ENCODE assay signal across 14 mouse cellular contexts in genomic region chr14:25243289-25243688, GRCm38 (mm10).
DNase-seq lines count a peak whose midpoint lies in the region; ATAC-seq lines count a peak whose summit lies in the region.
"Had no signal": no experiment of that assay in that cellular context is flagged by ENCODE, and none has a peak within 500 bp of the region (broad histone marks: within the 10 kb centered on the region; RNA-seq: fewer than 3 reads in every experiment).

No protein-coding gene starts in this region.

- no peak overlapping the region for H3K4me3 ChIP-seq in hindbrain, embryonic 13.5 days
- no peak overlapping the region for H3K4me3 ChIP-seq in hindbrain, embryonic 11.5 days (ENCODE audit: low read depth, low read length)
- no peak overlapping the region for H3K4me3 ChIP-seq in limb, embryonic 10.5 days
- H3K4me3 ChIP-seq in stomach, embryonic 15.5 days (replicated peaks), result no peak overlapping the region
- H3K4me3 ChIP-seq: layer of hippocampus, adult 2 months had no signal

- 29% methylated on average over 4 of the region's 4 CpGs for WGBS in hindbrain, embryonic 13.5 days
- 52% methylated on average over 4 of the region's 4 CpGs for WGBS in hindbrain, embryonic 11.5 days
- WGBS in limb, embryonic 10.5 days, result 46% methylated on average over 4 of the region's 4 CpGs
- WGBS in stomach, embryonic 15.5 days, result 6% methylated on average over 4 of the region's 4 CpGs

- H3K36me3 ChIP-seq in hindbrain, embryonic 13.5 days, result no peaks in the 10 kb centered on the region
- H3K36me3 ChIP-seq in hindbrain, embryonic 11.5 days (ENCODE audit: control insufficient read depth, insufficient read depth, low read length), result no peaks in the 10 kb centered on the region
- no peaks in the 10 kb centered on the region for H3K36me3 ChIP-seq in limb, embryonic 10.5 days
- no peaks in the 10 kb centered on the region for H3K36me3 ChIP-seq in stomach, embryonic 15.5 days

- peak; percentile 53; the same call in 1 of the 2 replicates for ATAC-seq in hindbrain, embryonic 13.5 days (ENCODE audit: low FRiP score)
- no peak for ATAC-seq in hindbrain, embryonic 11.5 days (ENCODE audit: low FRiP score)
- 0 out of 2 replicates have a peak, but pooled peaks have one; percentile 17 for ATAC-seq in stomach, embryonic 15.5 days (ENCODE audit: insufficient read depth, low FRiP score, low read depth)
- ATAC-seq: Patski had no signal

- intact Hi-C loops in left cerebral cortex, postnatal 36 days (cut with DNase I), result no loop called here

- H3K9ac ChIP-seq in hindbrain, embryonic 13.5 days, result no peak overlapping the region
- no peak overlapping the region for H3K9ac ChIP-seq in hindbrain, embryonic 11.5 days (ENCODE audit: low read depth, low read length)
- no peak overlapping the region for H3K9ac ChIP-seq in stomach, embryonic 15.5 days

- no peak for DNase-seq in hindbrain, embryonic 11.5 days (ENCODE audit: low spot score)
- peak; percentile 40 for DNase-seq in retina, postnatal 1 day
- DNase-seq in retina, embryonic 14.5 days (ENCODE audit: low spot score), result no peak
- no peak for DNase-seq in limb, embryonic 10.5 days (ENCODE audit: low spot score)
- DNase-seq in left cerebral cortex, postnatal 36 days (ENCODE audit: low spot score in 2 of 2), result no peak
- no peak for DNase-seq in gastrocnemius, postnatal 4 days (ENCODE audit: low spot score in 2 of 2)
- DNase-seq: adrenal gland, postnatal 25 days; cerebellum, adult 9-10 months; thymus, adult 18-20 months had no signal

- no peak overlapping the region for H3K4me2 ChIP-seq in hindbrain, embryonic 13.5 days
- no peak overlapping the region for H3K4me2 ChIP-seq in hindbrain, embryonic 11.5 days (replicated peaks; ENCODE audit: low read depth, low read length)
- H3K4me2 ChIP-seq in stomach, embryonic 15.5 days, result peak overlapping the region; percentile 17
- H3K4me2 ChIP-seq: liver, embryonic 11.5 days had no signal

- H3K27ac ChIP-seq in hindbrain, embryonic 13.5 days, result peak overlapping the region; percentile 78
- H3K27ac ChIP-seq in hindbrain, embryonic 11.5 days (ENCODE audit: low read depth, low read length), result no peak overlapping the region
- H3K27ac ChIP-seq in limb, embryonic 10.5 days, result peak overlapping the region; percentile 77; the same call in 1 of the 2 replicates
- peak overlapping the region; percentile 45; the same call in 1 of the 2 replicates for H3K27ac ChIP-seq in stomach, embryonic 15.5 days
- H3K27ac ChIP-seq: layer of hippocampus, adult 2 months had no signal

- peaks cover 35% of the 10 kb centered on the region for H3K4me1 ChIP-seq in hindbrain, embryonic 13.5 days (replicated peaks)
- H3K4me1 ChIP-seq in hindbrain, embryonic 11.5 days (replicated peaks; ENCODE audit: control insufficient read depth, insufficient read depth, low read length), result no peaks in the 10 kb centered on the region; the same call in 1 of the 2 replicates
- H3K4me1 ChIP-seq in limb, embryonic 10.5 days, result peaks cover 53% of the 10 kb centered on the region
- H3K4me1 ChIP-seq in stomach, embryonic 15.5 days, result peaks cover 5% of the 10 kb centered on the region; the same call in 1 of the 2 replicates

- no peaks in the 10 kb centered on the region for H3K9me3 ChIP-seq in hindbrain, embryonic 13.5 days
- no peaks in the 10 kb centered on the region for H3K9me3 ChIP-seq in hindbrain, embryonic 11.5 days (ENCODE audit: control insufficient read depth, low read length)
- H3K9me3 ChIP-seq in limb, embryonic 10.5 days (replicated peaks), result no peaks in the 10 kb centered on the region
- no peaks in the 10 kb centered on the region for H3K9me3 ChIP-seq in stomach, embryonic 15.5 days

- no peaks in the 10 kb centered on the region for H3K27me3 ChIP-seq in hindbrain, embryonic 13.5 days
- no peaks in the 10 kb centered on the region for H3K27me3 ChIP-seq in hindbrain, embryonic 11.5 days (ENCODE audit: control insufficient read depth, insufficient read depth, low read length)
- no peaks in the 10 kb centered on the region for H3K27me3 ChIP-seq in limb, embryonic 10.5 days (ENCODE audit: low read depth, poor library complexity, severe bottlenecking)
- no peaks in the 10 kb centered on the region for H3K27me3 ChIP-seq in stomach, embryonic 15.5 days (replicated peaks)
- H3K27me3 ChIP-seq: Patski had no signal
